Comparison of ENCODE assay signal across 9 mouse cellular contexts in genomic region chr9:88593708-88594107, GRCm38 (mm10). TPM values are rescaled to one million over a fixed set of nuclear protein-coding genes. Genes with fewer than 3 reads are reported as not detected.
"Had no signal": no experiment of that assay in that cellular context is flagged by ENCODE, and none has a peak within 500 bp of the region (broad histone marks: within the 10 kb centered on the region; RNA-seq: fewer than 3 reads in every experiment).

No protein-coding gene starts in this region.

RNA-seq across cellular contexts. Expression of gene Trim43a, which starts 13.0 kb away (rescaled TPM):
- polyA plus RNA-seq: hindbrain, embryonic 11.5 days; hindbrain, embryonic 14.5 days; inflammation-experienced regulatory T-cells, adult 6 months; intestine, embryonic 15.5 days; intestine, postnatal 0 days; kidney, adult 2 months; kidney, embryonic 14.5 days; kidney, postnatal 0 days; large intestine, adult 2 months had no signal
